Mouse (Mus musculus): ENCODE data around the gene Slc5a2. TPM values are rescaled to one million over a fixed set of nuclear protein-coding genes. Genes with fewer than 3 reads are reported as not detected.

Gene Slc5a2
- total and polyA plus RNA-seq, 2 experiments from 2014 or later: not detected

DNA sequence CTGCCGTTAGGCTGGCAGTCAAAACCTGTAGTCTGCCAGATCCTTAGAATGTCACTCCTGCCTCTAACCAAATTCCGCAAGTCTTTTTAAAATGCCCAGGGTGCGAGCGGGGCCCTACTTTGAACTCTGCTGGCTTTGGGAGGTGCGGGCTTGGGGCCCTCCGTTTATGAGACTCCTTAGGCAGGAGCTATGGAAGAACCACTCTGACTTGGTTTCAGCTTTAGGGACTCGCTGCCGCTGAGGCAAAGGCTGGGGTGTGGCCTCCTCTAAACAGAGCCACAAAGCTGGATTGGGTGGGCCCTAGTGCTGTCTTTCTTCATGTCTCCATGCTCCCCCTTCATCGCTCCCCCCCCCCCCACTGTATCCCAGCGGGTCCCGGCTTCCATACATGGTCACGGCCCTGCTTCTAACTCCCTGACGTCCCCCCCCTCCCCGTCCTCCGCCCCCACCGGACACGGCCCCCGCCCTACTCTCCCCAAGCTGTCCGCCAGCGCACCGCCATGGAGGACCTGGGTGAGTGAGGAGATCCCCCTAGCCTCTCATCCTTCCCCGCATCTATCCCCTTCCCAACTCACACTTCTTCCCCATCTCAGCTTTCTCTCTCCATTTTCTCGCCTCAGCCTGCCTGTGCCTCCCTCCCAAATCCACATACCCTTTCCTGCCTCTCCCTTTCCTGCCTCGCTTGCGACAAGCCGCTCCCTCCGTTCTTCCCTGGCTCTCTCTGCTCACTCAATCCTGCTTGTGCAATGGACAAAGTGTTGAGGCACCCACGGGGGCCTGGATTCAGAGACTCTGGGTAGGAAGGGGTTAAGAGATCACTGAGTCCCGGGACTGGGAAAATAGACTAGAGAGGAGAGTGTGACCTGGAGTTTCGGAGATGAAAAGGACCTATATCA lies 18.7 kb upstream of the Slc5a2 start, which contains the start of gene Tgfb1i1:
Gene Tgfb1i1, plus strand, starts transcription at position 317 of the 896 bp plus-strand sequence.
- Histone ChIP-seq H3K9ac (replicated peaks; ENCODE audit: low read length, poor library complexity, severe bottlenecking) (peak within 1 kb of the TSS; percentile 55), H3K4me1 (ENCODE audit: insufficient read depth, low read length) (peaks cover 3% of the 10 kb centered on the region), H3K27ac (ENCODE audit: low read depth, low read length) (peak within 1 kb of the TSS; percentile 83), H3K9me3 (ENCODE audit: low read length) (no peaks in the 10 kb centered on the region), H3K27me3 (ENCODE audit: insufficient read depth, low read length) (no peaks in the 10 kb centered on the region), H3K36me3 (ENCODE audit: insufficient read depth, low read length) (peaks cover 22% of the 10 kb centered on the region), H3K4me2 (ENCODE audit: low read depth, low read length, poor library complexity, severe bottlenecking) (peak within 1 kb of the TSS; percentile 68), H3K4me3 (ENCODE audit: low read depth, low read length) (peak within 1 kb of the TSS; percentile 40)
- WGBS: 3% methylated on average over 23 of the region's 30 CpGs
- ATAC-seq (ENCODE audit: low FRiP score): peak; percentile 56
- TF ChIP-seq CTCF (IDR thresholded peaks at IDR 0.05): no peak
- DNase-seq (ENCODE audit: low spot score): peak; percentile 54

DNA sequence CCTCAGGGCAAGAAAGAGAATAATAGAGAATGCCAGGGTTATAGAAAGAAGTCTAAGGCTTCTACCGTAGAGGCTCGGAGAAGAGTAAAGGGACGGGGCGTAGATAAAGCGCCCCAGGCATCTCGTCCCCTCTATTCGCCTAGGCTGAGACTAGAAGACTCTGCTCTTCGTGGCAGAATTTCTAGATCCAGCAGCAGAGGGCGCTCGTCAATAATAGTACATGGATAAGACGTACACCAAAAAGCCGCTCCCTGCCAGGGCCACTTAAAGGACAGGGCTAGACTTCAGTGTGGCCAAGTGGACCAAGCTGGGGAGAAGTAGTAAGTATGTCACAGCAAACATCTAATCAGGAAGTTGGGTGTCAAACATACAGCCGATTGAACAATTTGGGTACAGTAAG lies 18.0 kb upstream of the Slc5a2 start:
- peak overlapping the region; percentile 68 for H3K4me2 ChIP-seq (ENCODE audit: low read depth, low read length, poor library complexity, severe bottlenecking)
- H3K4me3 ChIP-seq (ENCODE audit: low read depth, low read length): peak overlapping the region; percentile 40
- peak; percentile 81 for ATAC-seq (ENCODE audit: low FRiP score)
- H3K36me3 ChIP-seq (ENCODE audit: insufficient read depth, low read length): peaks cover 18% of the 10 kb centered on the region
- no peaks in the 10 kb centered on the region for H3K27me3 ChIP-seq (ENCODE audit: insufficient read depth, low read length)
- H3K4me1 ChIP-seq (ENCODE audit: insufficient read depth, low read length): peaks cover 3% of the 10 kb centered on the region
- H3K9ac ChIP-seq (replicated peaks; ENCODE audit: low read length, poor library complexity, severe bottlenecking): peak overlapping the region; percentile 55
- peak overlapping the region; percentile 83 for H3K27ac ChIP-seq (ENCODE audit: low read depth, low read length)
- H3K9me3 ChIP-seq (ENCODE audit: low read length): no peaks in the 10 kb centered on the region
- peak; percentile 81 for TF ChIP-seq CTCF (IDR thresholded peaks at IDR 0.05)
- under 1% methylated on average over 13 of the region's 13 CpGs for WGBS
- DNase-seq (ENCODE audit: low spot score): peak; percentile 96

DNA sequence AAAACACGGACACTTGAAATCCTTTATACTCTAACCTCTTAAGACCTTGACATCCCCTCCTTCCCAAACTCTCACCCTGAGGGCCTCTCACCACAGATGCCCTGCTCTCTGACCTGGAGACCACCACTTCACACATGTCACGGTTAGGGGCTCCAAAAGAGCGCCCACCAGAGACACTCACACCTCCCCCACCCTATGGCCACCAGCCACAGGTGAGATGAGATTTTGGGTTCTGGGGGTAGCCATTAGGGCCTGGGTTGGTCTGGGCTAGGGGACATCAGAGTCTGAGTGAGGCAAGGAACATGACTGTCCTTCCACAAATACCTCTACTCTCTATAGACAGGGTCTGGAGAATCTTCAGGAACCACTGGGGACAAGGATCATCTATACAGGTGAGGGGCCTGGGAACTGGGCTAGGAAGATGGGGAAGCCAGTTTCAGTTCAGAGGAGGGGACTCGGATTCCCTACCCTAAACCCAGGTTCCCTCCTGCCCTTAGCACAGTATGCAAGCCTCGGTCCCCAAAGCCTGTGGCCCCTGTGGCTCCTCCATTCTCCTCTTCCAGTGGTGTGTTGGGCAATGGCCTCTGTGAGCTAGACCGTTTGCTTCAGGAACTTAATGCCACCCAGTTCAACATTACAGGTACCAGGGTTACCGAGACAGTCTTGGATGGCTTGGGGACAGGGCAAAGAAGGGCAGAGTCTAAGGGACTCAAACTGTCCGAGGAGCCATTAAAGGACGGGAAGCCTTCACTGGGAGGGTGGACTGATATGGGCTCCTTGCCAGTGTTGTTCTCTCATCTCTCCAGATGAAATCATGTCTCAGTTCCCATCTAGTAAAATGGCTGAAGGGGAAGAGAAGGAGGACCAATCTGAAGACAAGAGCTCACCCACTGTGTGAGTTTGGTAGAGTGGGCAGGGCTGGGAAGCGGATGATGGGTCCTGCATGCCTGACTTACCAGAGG lies 17.1 kb upstream of the Slc5a2 start:
- peaks cover 11% of the 10 kb centered on the region for H3K36me3 ChIP-seq (ENCODE audit: insufficient read depth, low read length)
- WGBS: 83% methylated on average over 10 of the region's 10 CpGs
- no peak for TF ChIP-seq CTCF (IDR thresholded peaks at IDR 0.05)
- H3K9ac ChIP-seq (replicated peaks; ENCODE audit: low read length, poor library complexity, severe bottlenecking): 0 out of 2 replicates have a peak overlapping the region, but pooled peaks have one; percentile 15
- no peaks in the 10 kb centered on the region for H3K9me3 ChIP-seq (ENCODE audit: low read length)
- DNase-seq (ENCODE audit: low spot score): no peak
- ATAC-seq (ENCODE audit: low FRiP score): no peak
- H3K4me3 ChIP-seq (ENCODE audit: low read depth, low read length): no peak overlapping the region
- H3K27ac ChIP-seq (ENCODE audit: low read depth, low read length): no peak overlapping the region
- peaks cover 3% of the 10 kb centered on the region for H3K4me1 ChIP-seq (ENCODE audit: insufficient read depth, low read length)
- no peaks in the 10 kb centered on the region for H3K27me3 ChIP-seq (ENCODE audit: insufficient read depth, low read length)
- H3K4me2 ChIP-seq (ENCODE audit: low read depth, low read length, poor library complexity, severe bottlenecking): peak overlapping the region; percentile 68

DNA sequence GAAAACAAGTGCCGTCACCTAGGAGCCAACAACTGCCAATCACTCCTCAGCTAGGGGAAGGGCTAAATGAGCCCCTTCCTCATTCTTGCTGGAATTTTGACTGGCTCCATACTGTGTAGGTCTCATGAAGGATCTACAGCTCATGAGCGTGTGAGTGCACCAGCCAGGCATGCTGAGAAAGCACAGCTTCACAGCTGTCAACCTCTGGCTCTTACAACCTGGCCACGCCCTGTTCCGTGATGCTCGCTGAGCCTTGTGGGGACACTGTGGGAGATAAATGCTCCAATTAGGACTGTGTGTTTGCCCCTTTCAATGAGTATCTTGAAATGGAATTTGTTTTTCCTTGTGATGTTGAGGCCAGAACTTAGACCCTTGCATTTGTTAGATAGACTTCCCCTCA lies 15.5 kb upstream of the Slc5a2 start:
- Histone ChIP-seq H3K4me3 (ENCODE audit: low read depth, low read length) (no peak overlapping the region), H3K27me3 (ENCODE audit: insufficient read depth, low read length) (no peaks in the 10 kb centered on the region), H3K36me3 (ENCODE audit: insufficient read depth, low read length) (peaks cover under 1% of the 10 kb centered on the region; the same call in 1 of the 2 replicates), H3K4me1 (ENCODE audit: insufficient read depth, low read length) (peaks cover 3% of the 10 kb centered on the region), H3K9ac (replicated peaks; ENCODE audit: low read length, poor library complexity, severe bottlenecking) (no peak overlapping the region), H3K27ac (ENCODE audit: low read depth, low read length) (no peak overlapping the region), H3K4me2 (ENCODE audit: low read depth, low read length, poor library complexity, severe bottlenecking) (no peak overlapping the region), H3K9me3 (ENCODE audit: low read length) (no peaks in the 10 kb centered on the region)
- no peak for TF ChIP-seq CTCF (IDR thresholded peaks at IDR 0.05)
- 81% methylated on average over 5 of the region's 5 CpGs for WGBS
- ATAC-seq (ENCODE audit: low FRiP score) (no peak), DNase-seq (ENCODE audit: low spot score) (no peak)

DNA sequence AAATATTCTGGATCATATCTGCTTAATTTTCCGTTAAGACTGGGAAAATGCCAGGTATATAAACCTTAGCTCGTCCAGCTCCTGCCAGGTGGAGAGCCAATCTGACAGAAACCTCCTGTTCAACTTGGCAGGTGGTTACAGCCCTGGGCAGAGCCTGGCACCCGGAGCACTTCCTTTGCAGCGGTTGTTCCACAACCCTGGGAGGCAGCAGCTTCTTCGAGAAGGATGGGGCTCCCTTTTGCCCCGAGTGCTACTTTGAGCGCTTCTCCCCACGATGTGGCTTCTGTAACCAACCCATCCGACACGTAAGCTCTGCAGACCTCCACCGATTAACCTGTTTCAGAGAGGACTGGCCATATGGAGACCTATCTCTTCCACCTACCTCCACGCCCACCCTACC lies 13.5 kb upstream of the Slc5a2 start:
- no peak overlapping the region for H3K4me3 ChIP-seq (ENCODE audit: low read depth, low read length)
- 60% methylated on average over 12 of the region's 12 CpGs for WGBS
- DNase-seq (ENCODE audit: low spot score): no peak
- no peaks in the 10 kb centered on the region for H3K9me3 ChIP-seq (ENCODE audit: low read length)
- ATAC-seq (ENCODE audit: low FRiP score): no peak
- H3K4me1 ChIP-seq (ENCODE audit: insufficient read depth, low read length): peaks cover 3% of the 10 kb centered on the region; the same call in 1 of the 2 replicates
- no peak for TF ChIP-seq CTCF (IDR thresholded peaks at IDR 0.05)
- H3K27me3 ChIP-seq (ENCODE audit: insufficient read depth, low read length): no peaks in the 10 kb centered on the region
- H3K4me2 ChIP-seq (ENCODE audit: low read depth, low read length, poor library complexity, severe bottlenecking): peak overlapping the region; percentile 40
- no peak overlapping the region for H3K9ac ChIP-seq (replicated peaks; ENCODE audit: low read length, poor library complexity, severe bottlenecking)
- no peaks in the 10 kb centered on the region for H3K36me3 ChIP-seq (ENCODE audit: insufficient read depth, low read length)
- no peak overlapping the region for H3K27ac ChIP-seq (ENCODE audit: low read depth, low read length)
